Mouse (Mus musculus) stomach, postnatal 0 days (tissue): ENCODE data around the gene Mrpl52. TPM values are rescaled to one million over a fixed set of nuclear protein-coding genes. Genes with fewer than 3 reads are reported as not detected.
A peak's percentile ranks its signal among the peaks of the same experiment; 100 is the strongest.

ENCODE experiments used
- ATAC-seq: fragments of 200-750 bp; cut with Nextera tagmentation; 2 replicates; pipeline ENCODE4 v1.8.0; 2017; ENCODE audit not compliant: low FRiP score, low TSS enrichment
- DNase-seq: peaks from one replicate; pipeline ENCODE4 v3.0.0-alpha.2; 2016; ENCODE audit warnings: low spot score
- H3K27ac ChIP-seq: fragments of 300-500 bp; sonication (generic); replicated peaks from 2 replicates; pipeline ENCODE4 v1.5.1; 2014; ENCODE audit warnings: mild to moderate bottlenecking, control low read depth
- H3K27me3 ChIP-seq: fragments of 300-500 bp; sonication (generic); 2 replicates; pipeline ENCODE4 v1.6.1; 2014; ENCODE audit warnings: low read length; ENCODE audit not compliant: control insufficient read depth, insufficient read depth
- H3K36me3 ChIP-seq: fragments of 300-500 bp; sonication (generic); 2 replicates; pipeline ENCODE4 v1.6.1; 2014; ENCODE audit warnings: low read length, mixed read lengths; ENCODE audit not compliant: control insufficient read depth, insufficient read depth
- H3K4me1 ChIP-seq: fragments of 300-500 bp; sonication (generic); replicated peaks from 2 replicates; pipeline ENCODE4 v1.6.1; 2014; ENCODE audit warnings: antibody characterized with exemption; ENCODE audit not compliant: control insufficient read depth, insufficient read depth
- H3K4me2 ChIP-seq: fragments of 300-500 bp; sonication (generic); replicated peaks from 2 replicates; pipeline ENCODE4 v1.6.1; 2014; ENCODE audit warnings: low read depth, mild to moderate bottlenecking, control low read depth, moderate library complexity
- H3K4me3 ChIP-seq: fragments of 300-500 bp; sonication (generic); 2 replicates; pipeline ENCODE4 v1.5.1; 2014; ENCODE audit warnings: low read depth, low read length, control low read depth
- H3K9ac ChIP-seq: fragments of 300-500 bp; sonication (generic); 2 replicates; pipeline ENCODE4 v1.6.1; 2014; ENCODE audit warnings: mild to moderate bottlenecking, low read length, control low read depth, mixed read lengths
- H3K9me3 ChIP-seq: fragments of 300-500 bp; sonication (generic); 2 replicates; pipeline ENCODE4 v1.6.1; 2016; ENCODE audit warnings: low read length; ENCODE audit not compliant: control insufficient read depth
- CTCF ChIP-seq: IDR thresholded peaks from 2 replicates; pipeline ENCODE4 v1.5.1; 2016; ENCODE audit warnings: antibody characterized with exemption, low read depth, mild to moderate bottlenecking, moderate library complexity
- EP300 ChIP-seq: optimal IDR thresholded peaks from 2 replicates; pipeline ENCODE3; 2016; ENCODE audit warnings: antibody characterized with exemption
- WGBS: fragments of 180-500 bp; shearing (Covaris S2); extraction: QIAGEN DNeasy Blood & Tissue Kit; methylation state at CpG from one replicate; pipeline ENCODE4 v1.1.7; 2014; 5-methylcytosine and 5-hydroxymethylcytosine counted together
- polyA plus RNA-seq: library from polyadenylated mRNA; unstranded; fragments of >200 nt; fragmentation: Nextera tagmentation; extraction: Ambion mirVana; gene quantifications from 2 replicates; pipeline ENCODE4 v1.2.1, GENCODE M21; 2015

The Mrpl52 gene
- polyA plus RNA-seq, 1 experiment from 2014 or later, result 339 TPM

- H3K4me1 ChIP-seq, result no peaks in the 10 kb centered on the region
- no peak overlapping the region for H3K9ac ChIP-seq
- TF ChIP-seq CTCF (no peak), EP300 (no peak)
- ATAC-seq, result no peak
- no peak overlapping the region for H3K4me2 ChIP-seq
- H3K4me3 ChIP-seq, result no peak overlapping the region
- H3K36me3 ChIP-seq, result no peaks in the 10 kb centered on the region
- DNase-seq, result no peak
- H3K27ac ChIP-seq, result no peak overlapping the region
- H3K9me3 ChIP-seq, result no peaks in the 10 kb centered on the region
- 83% methylated on average over 2 of the region's 2 CpGs for WGBS
- H3K27me3 ChIP-seq, result no peaks in the 10 kb centered on the region
Measured at GRCm38 (mm10) chr14:54421014-54421413, 5.7 kb upstream of the Mrpl52 start.

- DNase-seq (no peak), ATAC-seq (no peak)
- WGBS, result 65% methylated on average over 5 of the region's 5 CpGs
Measured at GRCm38 (mm10) chr14:54423406-54423805, 3.3 kb upstream of the Mrpl52 start.

GRCm38 (mm10) chr14:54424634-54425033 is 2.1 kb upstream of the Mrpl52 start:
- no peak overlapping the region for H3K9ac ChIP-seq
- H3K36me3 ChIP-seq, result no peaks in the 10 kb centered on the region
- H3K4me1 ChIP-seq, result peaks cover 3% of the 10 kb centered on the region; the same call in 1 of the 2 replicates
- H3K27ac ChIP-seq, result no peak overlapping the region
- H3K4me2 ChIP-seq, result no peak overlapping the region
- no peaks in the 10 kb centered on the region for H3K9me3 ChIP-seq
- no peak for TF ChIP-seq CTCF
- TF ChIP-seq EP300, result no peak
- no peak for DNase-seq
- H3K27me3 ChIP-seq, result no peaks in the 10 kb centered on the region
- WGBS, result 70% methylated on average over 1 of the region's 1 CpGs
- no peak overlapping the region for H3K4me3 ChIP-seq
- ATAC-seq, result no peak

More at GRCm38 (mm10) chr14:54423406-54423805, 3.3 kb upstream of the Mrpl52 start:
- Histone ChIP-seq H3K9me3 (no peaks in the 10 kb centered on the region), H3K36me3 (no peaks in the 10 kb centered on the region), H3K27me3 (no peaks in the 10 kb centered on the region), H3K4me1 (no peaks in the 10 kb centered on the region), H3K9ac (no peak overlapping the region), H3K4me3 (no peak overlapping the region), H3K27ac (no peak overlapping the region), H3K4me2 (no peak overlapping the region)
- TF ChIP-seq CTCF (peak; percentile 78), EP300 (no peak)

GRCm38 (mm10) chr14:54425540-54425939 is 1.2 kb upstream of the Mrpl52 start:
- Histone ChIP-seq H3K36me3 (no peaks in the 10 kb centered on the region), H3K9ac (no peak overlapping the region), H3K27me3 (no peaks in the 10 kb centered on the region), H3K4me2 (no peak overlapping the region), H3K9me3 (no peaks in the 10 kb centered on the region), H3K4me3 (no peak overlapping the region), H3K4me1 (peaks cover 10% of the 10 kb centered on the region), H3K27ac (no peak overlapping the region)
- WGBS, result 84% methylated on average over 1 of the region's 1 CpGs
- TF ChIP-seq EP300 (no peak), CTCF (no peak)
- DNase-seq (no peak), ATAC-seq (no peak)

GRCm38 (mm10) chr14:54426003-54426688 is 563 bp upstream of the Mrpl52 start:
- Histone ChIP-seq H3K4me2 (peak overlapping the region; percentile 71), H3K9me3 (no peaks in the 10 kb centered on the region), H3K4me3 (peak overlapping the region; percentile 95), H3K36me3 (no peaks in the 10 kb centered on the region), H3K9ac (peak overlapping the region; percentile 91), H3K27ac (peak overlapping the region; percentile 88), H3K27me3 (no peaks in the 10 kb centered on the region), H3K4me1 (peaks cover 11% of the 10 kb centered on the region)
- TF ChIP-seq CTCF (no peak), EP300 (no peak)
- DNase-seq (no peak), ATAC-seq (no peak)
- 32% methylated on average over 14 of the region's 14 CpGs for WGBS

GRCm38 (mm10) chr14:54427696-54428095 is 987 bp downstream of the Mrpl52 start:
- peaks cover 11% of the 10 kb centered on the region for H3K4me1 ChIP-seq
- no peak for TF ChIP-seq EP300
- TF ChIP-seq CTCF, result no peak
- H3K27ac ChIP-seq, result no peak overlapping the region
- WGBS, result 85% methylated on average over 7 of the region's 7 CpGs
- no peak for DNase-seq
- H3K9me3 ChIP-seq, result no peaks in the 10 kb centered on the region
- H3K9ac ChIP-seq, result no peak overlapping the region
- H3K27me3 ChIP-seq, result no peaks in the 10 kb centered on the region
- H3K36me3 ChIP-seq, result no peaks in the 10 kb centered on the region
- peak overlapping the region; percentile 95 for H3K4me3 ChIP-seq
- ATAC-seq, result no peak
- H3K4me2 ChIP-seq, result peak overlapping the region; percentile 71
